Mouse (Mus musculus) left cerebral cortex, adult 8-10 months (tissue): ENCODE results near the gene Dlat. TPM values are rescaled to one million over a fixed set of nuclear protein-coding genes. Genes with fewer than 3 reads are reported as not detected.

Experiments
- DNase-seq, 2 experiments: peaks; one replicate each; pipeline ENCODE4 v3.0.0; 2022; ENCODE audit warnings: low spot score in 2 of 2
- total RNA-seq, 4 experiments: library from RNA; stranded (reverse); gene quantifications; 2 replicates each; pipeline ENCODE4 v1.2.4; 2022

The Dlat gene
- 100 to 1,000 TPM; 110 to 123 (median 118) TPM for total RNA-seq

DNA sequence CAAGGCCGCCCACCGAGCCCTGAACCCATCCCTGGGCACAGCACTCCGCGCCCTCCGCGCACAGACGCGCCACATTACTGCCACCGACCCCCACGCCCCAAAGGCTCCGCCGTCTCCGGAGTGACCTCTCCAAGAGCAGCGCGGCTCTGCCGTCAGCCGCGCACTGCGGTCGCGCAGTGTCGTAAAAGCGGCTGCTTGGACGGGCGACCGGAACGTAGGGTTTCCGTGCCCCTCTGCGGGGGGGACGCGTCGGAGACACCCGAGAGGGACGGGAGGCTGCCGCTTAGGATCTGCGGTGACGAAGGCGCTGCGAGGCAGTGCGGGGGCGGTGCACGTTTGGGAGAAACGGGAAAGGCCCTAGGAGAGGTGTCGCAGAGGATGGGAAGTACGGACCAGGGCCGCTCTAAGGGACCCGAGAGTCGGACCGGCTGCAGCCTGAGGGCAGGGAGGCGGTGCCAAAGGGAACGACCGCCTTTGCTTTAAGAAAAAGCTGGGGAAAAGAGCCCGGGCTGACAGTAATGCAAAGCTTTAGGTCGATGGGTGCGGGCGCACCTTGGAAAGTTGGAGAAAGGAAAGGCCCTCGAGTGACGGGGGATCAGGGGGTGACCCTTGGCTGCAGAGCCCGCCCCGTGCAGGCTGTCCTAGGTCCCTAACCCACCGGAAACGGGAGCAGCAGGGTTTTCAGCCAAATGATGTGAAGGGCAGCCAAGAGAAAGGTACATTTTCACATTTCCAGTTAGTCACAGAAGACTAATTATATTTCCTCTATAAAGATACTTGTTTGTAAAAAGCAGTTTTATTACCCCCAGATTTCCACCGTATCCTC is at the start of gene Dlat:
Dlat (minus strand) TSS at position 389 of the 826 bp plus-strand sequence.
- DNase-seq = peak; percentile 85 to 88

DNA sequence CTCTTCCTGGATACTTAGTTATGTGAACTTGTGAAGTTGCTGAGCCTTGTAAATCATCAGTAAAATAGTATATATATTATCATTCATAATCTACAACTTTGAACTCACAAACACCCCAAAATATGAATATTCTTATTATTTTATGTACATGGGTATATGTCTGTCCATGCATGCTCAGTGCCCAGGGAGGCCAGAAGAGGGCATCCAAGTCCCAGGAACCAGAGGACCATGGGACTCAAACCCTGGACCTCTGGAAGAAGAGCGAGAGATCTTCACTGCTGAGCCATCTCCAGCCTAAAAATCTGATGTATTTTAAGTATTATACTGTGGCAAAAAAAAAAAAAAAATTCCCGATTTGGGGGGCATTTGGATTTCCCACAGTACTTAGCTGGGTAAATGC is 49.5 kb upstream of the Dlat start:
- no peak for DNase-seq

DNA sequence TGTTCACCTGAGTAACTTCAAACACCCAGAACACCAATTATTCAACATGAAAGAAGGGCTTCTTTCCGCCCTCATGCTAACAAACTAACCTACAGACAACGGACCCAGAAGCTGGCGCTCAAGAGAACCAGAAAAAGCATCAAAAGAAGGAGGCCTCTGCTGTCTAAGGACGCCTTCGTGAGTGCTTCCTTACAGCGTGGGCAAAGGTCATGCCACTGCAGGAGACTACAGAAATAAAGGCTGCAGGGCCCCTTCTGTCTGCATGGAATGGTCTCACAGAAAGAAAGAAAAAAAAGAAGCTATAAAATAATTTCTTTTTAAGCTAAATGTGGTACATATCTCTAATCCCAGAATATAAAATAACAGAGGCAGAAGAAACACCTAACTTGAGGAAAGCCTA is 45.3 kb upstream of the Dlat start:
- no peak for DNase-seq

DNA sequence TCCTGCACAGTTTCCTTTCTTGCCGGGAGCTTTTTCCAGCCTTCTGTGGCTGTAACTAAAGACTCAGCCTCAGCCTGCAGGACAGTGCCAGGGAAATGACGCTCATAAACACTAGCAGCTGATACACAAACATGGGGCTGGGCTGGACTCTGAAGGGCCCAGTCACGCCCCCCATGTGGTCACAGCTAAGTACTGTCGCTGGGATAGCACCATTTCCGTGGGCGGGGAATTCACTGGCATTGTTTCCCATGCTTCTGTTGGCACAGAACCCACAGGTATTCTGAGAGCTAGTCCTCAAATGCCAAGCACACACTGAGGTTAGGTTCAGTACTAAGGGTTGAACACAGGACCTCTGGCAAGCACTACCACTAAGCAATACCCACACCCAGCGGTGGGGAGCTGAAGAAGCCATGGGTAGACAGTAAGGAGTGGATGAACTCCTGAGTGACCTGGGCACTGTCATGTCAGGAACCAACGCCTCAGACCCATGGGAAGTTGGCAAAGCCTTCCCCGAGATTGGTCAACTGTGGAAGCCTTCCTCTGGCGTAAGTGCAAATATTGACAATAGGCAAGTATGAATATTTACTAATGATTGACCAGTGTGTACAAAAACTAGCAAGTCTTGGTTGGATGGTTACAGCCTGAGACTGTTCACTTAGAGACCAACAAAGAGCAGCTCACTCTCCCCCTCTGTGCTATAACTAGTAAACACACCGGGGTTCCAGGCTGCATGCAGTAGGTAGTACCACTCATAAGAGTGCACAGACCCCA is 41.5 kb upstream of the Dlat start:
- DNase-seq = peak in 1 of 2 experiments; percentile 32

DNA sequence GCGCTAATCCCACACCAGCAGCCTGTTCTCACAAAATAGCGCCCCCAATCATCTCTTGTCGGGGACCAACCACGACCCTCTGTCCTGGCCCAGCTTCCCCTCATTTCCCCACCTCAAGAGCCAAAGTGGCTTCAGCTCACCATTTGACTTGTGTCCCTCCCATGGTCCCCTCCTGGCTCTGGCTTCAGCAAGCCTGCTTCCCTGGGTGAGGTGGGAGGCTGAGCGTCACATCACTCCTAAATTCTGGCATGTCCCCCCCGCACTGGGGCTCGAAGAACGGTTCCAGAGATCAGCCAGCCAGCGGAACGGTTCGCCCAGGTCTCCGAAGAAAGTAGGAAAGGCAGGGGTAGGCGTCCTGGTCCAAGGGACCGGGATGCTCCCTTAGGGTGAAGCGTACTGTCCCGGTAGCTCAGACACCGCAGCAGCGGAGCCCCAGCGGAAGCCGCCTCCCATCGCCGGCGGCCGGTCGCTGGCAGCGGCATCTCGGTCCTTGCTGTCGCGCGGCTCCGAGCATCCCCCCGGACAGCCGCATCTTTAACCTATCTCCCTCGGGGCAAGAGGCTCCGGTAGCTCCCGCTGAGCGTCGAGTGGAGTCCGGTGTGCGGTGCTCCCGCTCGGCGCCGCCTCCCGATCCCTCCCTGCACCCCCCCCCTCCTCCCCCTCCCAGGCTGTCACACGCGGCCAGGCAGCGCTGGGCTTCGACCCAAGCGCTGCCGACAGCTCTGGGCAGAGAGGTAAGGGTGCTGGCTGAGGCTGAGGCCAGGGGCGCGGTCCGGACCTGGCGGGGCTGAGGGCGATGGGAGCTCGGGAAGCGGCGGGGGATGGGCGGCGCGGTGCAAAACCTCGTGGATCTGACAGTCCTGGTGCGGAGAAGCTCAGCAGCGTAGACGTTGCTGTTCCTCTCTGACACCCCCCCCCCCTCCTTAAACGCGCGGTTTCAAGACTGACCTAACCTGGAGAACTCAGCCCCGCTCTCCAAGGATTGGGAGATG is 39.1 kb upstream of the Dlat start:
- peak; percentile 51 to 63 for DNase-seq

DNA sequence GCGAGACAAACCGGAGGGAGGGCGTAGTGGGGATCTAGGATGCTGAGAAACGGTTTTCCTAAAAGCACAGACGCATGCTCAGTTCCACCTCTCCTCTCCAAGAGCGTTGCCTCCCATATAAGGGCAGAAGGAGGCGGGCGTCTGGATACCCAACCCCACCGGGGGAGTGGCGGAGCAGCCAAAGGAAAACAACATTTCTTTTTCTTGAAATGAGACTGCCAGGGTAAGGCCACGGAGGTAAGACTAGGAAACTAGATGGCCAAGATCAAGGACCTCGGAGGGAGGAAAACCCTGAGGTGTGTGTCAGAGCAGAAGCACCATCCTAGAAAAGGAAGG is 38.1 kb upstream of the Dlat start:
- peak; percentile 66 to 83 for DNase-seq

DNA sequence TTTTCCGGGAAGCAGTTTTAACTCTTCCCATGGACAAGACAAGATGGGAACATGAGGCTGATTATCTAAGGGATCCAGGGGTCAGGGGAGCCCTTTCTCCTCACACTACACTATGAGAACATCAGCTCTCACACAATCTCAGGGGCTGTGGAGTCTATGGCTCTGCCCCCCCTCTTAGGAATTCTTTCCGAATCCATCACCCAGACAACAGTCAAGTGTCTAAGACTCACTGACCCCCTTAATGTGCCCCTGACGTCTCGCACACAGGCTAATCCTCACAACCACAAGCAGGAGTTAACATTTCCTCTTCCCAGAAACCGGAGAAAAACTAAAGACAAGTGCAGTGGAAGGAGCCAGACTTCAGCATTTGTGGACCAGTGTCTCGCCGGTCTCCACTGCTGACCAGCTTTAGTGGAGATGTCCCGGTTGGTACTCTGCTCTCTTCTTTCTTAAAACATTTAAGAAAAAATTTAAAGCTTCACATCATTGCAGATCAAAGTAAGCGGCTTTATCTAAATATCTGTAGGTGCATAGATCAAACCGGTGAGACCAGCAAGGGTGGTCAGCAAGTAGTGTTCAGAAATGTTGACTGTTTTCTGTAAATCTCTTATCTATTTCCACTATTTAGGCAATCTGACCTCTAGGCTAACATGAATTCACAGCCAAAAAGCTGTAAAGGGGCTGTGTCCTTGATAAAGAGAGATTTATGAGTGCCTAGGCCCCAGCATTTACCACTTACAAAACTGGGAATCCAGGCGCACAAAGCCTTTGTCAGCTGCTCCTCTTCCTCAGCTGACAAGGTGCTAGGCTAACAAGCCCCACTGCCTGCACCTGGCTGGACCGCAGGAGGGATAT is 37.5 kb upstream of the Dlat start:
- DNase-seq = no peak

DNA sequence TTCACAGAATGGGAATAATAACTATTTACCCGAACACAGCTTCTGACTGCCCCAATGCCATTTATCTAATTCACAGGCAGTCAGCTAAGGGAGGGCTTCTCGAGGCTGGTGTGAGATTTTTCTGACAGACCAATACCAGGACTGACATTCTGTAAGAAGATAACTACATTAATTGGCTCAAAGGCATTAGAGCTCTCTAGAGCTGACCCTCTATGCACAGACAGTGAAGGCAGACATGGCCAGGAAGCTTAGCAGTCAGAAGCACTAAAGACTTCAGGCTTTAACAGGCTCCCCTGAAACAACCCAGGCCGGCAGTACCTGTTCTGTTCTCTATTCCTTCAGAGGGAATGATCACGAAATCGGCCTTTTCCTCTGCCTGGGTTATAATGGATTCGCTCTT is 35.6 kb upstream of the Dlat start:
- DNase-seq = no peak

DNA sequence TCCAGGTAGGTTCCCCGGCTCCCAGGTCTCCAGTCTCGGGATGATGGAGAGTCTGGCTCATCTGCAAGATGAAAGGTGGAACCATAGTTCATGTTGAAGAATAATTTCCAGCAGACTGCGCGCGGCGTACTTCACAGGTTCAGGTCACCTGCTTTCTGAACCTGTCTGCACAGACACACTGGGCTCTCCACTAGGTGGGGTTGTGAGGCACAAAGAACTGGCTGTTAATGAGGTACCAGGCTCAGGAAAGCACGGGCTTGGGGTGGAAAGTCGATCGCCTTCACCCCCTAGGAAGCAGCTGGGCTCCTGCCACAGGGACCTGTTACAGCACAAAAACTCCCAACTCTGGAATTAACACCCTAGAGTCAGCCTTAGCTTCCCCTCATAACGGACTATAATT is 34.1 kb upstream of the Dlat start:
- DNase-seq = no peak

DNA sequence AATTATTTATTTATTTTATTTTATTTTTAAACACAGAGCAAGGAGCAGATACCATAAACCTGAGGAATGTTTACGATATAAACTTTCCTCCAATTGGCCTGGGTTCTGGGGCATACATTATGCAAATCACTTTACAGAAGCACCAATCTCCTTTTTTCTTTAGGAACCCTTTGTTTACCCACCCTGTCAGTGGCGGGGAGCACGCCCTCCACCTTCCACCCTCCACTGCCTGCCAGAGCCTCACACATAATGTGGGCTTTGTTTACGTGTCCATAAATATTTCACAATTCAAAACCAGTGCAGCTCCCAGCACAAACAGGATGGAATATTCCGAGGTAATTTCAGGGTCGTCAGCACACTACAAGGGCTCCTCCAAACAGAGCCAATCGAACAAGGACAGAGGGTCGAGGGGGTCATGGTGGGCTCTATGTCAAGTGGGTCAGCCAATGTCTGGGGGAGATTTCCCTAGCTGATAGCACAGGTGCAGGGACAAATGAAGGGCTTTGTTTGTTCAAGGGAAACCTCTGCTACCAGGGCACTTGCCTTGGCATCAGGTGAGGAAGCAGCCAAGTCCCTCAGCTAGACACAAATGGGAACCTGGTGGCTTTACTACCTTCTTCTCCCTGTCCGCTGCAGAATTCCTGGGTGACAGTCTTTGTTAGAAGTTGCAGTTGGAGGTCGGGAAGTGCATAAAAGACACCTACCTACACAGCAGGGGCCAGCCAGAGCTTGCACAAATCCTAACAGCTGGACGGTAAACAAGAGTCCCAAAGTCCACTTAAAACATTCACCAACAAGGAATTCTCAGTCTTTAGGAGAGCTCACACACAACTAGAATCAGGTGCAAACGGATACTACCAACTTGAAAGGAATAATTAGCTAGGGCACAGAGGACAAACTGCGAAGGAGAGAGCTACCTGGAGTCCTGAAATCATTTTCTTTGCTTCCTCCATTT is 33.3 kb upstream of the Dlat start:
- no peak for DNase-seq

DNA sequence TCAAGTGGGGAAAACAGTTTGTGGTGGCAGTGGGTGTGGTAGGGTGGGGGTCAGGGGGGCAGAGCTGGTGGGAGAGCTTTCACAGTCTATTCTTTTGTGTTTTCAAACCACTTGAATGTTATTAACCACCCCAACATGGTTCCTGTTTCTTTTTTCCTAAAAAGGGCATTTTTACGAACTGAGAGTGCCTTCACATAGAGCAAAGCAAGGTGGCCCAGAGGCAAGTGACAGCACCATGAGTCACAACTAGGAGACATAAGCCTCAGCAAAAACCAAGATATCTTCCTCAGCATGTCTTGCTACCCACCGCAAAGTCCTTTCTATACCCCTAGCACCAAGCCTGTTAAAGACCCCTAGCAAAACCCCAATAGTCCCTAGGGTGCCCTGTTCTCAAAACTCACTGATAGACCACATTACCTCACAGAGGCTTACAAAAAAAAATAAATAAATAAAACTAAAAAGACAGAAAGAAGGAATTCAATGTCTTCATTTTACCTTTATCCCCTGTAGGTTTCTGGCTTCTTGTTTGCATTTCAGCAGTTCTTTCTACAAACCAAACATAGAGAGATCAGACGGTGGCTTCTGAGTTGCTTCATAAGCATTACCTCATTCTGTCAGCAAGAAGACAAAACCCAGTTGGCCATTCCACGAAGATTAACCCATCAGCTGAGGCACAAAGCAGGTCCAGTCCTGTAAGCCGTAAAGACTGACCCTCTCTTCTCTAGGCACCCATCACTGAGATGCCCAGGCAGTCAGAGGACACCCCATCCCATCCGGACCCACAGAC is 27.5 kb upstream of the Dlat start:
- DNase-seq = no peak

DNA sequence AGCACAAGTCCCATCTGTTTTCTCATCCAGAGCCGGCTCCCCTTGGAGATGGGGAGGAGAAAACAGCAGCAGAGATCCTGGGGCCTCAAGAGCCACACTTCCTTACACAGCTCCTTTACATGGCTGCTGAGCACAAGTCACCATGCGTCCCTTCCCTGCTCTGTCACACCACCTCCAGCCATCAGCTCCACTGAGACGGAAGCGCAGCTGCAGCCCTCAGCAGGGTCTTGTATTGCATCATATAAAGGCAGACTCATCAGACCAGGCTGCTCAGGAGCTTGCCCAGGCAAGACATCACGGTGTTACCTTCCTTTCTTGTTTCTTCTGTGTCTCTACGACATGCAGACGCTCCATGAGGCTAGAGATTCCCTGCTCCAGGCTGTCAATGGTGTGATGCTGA is 22.1 kb upstream of the Dlat start:
- no peak for DNase-seq

DNA sequence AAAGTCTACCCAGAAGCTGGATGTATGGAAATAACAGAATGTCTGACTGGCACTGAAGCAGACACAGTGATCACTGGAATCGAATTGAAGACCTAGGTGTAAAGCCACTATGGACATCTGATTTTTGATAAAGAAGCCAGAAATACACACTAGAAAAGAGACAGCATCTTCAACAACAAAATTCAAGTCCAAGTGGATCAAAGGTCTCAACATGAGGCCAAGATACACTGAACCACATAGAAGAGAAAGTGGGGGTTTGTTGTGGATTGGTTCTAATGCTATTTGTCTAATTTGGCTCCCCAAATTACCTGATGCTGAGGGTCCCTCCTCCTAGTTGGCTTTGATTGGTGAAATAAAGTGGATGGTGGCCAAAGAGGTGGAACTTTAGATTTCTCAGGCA is 19.8 kb upstream of the Dlat start:
- DNase-seq = no peak

DNA sequence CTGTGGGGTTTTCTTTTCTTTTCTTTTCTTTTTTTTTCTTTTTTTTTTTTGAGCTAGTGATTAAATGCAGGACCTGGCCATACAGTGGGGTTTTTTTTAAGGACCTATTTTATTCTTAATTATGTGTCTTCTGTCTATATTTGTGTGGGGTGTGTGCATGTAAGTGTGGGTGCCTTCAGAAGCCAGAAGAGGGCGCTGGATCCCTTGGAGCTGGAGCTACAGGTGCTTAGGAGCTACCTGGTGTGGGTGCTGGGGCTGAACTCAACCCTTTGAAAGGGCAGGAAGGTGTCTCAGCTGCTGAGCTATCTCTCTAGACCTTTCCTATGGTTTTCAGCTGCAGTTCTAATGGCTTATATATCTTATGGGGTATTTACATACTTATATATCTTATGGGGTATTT is 15.2 kb upstream of the Dlat start:
- DNase-seq = no peak

DNA sequence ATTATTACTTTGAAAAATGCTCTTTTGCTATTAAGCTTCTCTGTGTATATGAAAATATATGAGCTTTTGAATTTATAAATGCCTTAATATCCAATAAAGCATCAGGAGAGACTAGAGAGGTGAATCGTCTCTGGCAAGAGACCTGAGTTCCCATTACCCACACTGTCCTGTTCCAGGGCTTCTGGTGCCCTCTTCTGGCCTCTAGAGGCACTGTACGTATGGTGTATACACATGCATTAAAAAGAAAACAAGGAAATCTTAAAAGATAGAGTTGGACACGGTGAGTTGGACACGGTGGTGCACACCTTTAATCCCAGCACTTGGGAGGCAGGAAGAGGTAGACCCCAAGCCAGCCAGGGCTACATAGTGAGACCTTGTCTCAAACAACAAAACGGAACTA is 11.1 kb upstream of the Dlat start:
- DNase-seq = no peak

DNA sequence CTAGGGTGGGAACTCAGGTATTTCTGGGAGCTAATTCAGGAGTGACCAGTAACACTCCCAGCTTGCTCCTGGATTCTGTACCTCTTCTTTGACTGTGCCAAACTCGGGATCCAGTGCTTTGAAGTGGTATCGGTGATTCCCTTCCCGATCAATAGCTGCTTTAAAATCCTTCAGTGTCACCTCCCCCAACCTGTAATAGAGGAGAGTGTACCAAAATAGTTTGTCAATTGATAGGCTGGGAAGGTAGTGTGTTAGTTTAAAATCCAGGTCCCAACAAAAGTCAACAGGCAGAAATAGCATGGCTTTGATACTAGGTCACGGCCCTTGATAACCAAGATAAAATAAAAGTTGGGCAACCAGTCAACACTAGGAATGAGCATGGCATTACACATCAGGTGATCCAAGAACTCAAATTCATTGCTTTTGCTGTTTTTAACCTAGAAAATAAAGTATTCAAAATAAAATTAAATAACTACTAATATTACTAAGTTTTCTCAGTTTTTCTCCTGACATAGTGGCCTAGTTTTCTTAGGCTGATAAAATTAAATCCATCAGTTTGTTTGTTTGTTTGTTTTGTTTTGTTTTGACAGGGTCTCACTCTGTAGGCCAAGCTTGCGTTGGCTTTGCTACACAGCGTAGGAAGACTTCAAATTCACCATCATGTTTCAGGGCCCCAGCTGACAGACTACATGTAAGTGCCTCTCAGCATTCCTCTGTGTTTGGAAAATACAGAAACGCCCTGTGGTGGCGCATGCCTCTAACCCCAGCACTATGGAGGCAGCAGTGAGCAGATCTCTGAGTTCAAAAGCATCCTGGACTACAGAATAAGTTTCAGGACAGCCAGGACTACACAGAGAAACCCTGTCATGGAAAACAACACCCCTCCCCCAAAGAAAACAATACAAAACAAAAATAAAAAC is 8.3 kb upstream of the Dlat start:
- no peak for DNase-seq

DNA sequence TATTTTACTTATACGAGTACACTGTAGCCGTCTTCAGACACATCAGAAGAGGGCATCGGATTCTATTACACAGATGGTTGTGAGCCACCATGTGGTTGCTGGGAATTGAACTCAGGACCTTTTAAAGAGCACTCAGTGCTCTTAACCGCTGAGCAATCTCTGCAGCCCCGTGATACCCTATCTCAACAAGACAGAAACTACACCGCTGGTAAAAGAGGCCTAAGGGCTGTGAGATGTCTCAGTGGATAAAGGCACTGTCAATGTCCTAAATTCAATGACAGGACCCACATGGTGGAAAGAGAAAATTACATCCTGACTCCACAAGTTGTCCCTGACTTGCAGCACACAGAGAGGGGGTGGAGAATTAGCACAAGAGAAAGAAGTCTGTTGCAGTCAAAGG is 6.9 kb upstream of the Dlat start:
- DNase-seq = no peak

DNA sequence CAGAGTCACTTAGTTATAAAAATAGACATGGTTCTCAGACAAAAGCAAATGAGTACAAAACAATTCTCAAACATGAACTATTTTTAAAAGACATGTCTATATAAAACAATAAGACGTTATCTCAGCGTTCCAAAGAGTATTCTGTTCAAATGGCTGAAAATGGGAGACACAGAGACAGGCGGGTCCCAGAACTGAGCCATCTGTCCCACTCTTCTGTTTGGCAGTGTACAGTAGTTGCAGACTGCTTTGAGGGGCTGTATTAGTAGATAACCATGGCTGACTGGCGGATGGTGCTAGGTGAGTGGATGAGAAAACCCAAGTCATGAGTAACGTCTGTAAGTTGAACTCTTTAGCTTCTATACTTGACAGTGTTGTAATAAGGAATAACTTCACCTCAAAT is 5.2 kb upstream of the Dlat start:
- no peak for DNase-seq
